Mouse (Mus musculus) adrenal gland, adult (tissue): ENCODE data around the gene Lonp2.

ENCODE experiments used
- DNase-seq, 2 experiments: peaks; one replicate each; pipeline ENCODE4 v3.0.0; 2022 to 2023; ENCODE audit warnings: low spot score in 1 of 2; ENCODE audit not compliant: inconsistent age in 2 of 2

The Lonp2 gene

GRCm38 (mm10) chr8:86712594-86712993 is 88.8 kb downstream of the Lonp2 start:
- no peak for DNase-seq

- DNase-seq, result no peak
These were observed 89.8 kb downstream of the Lonp2 start for GRCm38 (mm10) chr8:86713407-86714188.

- no peak for DNase-seq
These were observed 94.6 kb downstream of the Lonp2 start for GRCm38 (mm10) chr8:86718332-86718994.

- DNase-seq, result no peak
These were observed 95.5 kb downstream of the Lonp2 start for GRCm38 (mm10) chr8:86719368-86719767.

GRCm38 (mm10) chr8:86720756-86721459 is 97.1 kb downstream of the Lonp2 start:
- no peak for DNase-seq

GRCm38 (mm10) chr8:86721490-86721889 is 97.6 kb downstream of the Lonp2 start:
- DNase-seq, result no peak

- DNase-seq, result peak; percentile 46 to 57
These were observed 103.1 kb downstream of the Lonp2 start for GRCm38 (mm10) chr8:86726959-86727358.

GRCm38 (mm10) chr8:86728224-86728950 is 104.5 kb downstream of the Lonp2 start:
- DNase-seq, result no peak

- DNase-seq, result no peak
These were observed 106.5 kb downstream of the Lonp2 start for GRCm38 (mm10) chr8:86730303-86730702.

- DNase-seq, result no peak
These were observed 107.0 kb downstream of the Lonp2 start for GRCm38 (mm10) chr8:86730860-86731259.

GRCm38 (mm10) chr8:86734171-86734570 is 110.3 kb downstream of the Lonp2 start:
- DNase-seq, result no peak

GRCm38 (mm10) chr8:86734954-86735353 is 111.1 kb downstream of the Lonp2 start:
- DNase-seq, result no peak

GRCm38 (mm10) chr8:86735446-86736111 is 111.7 kb downstream of the Lonp2 start:
- no peak for DNase-seq

GRCm38 (mm10) chr8:86740899-86741298 is 117.1 kb downstream of the Lonp2 start:
- no peak for DNase-seq

- no peak for DNase-seq
These were observed 117.8 kb downstream of the Lonp2 start for GRCm38 (mm10) chr8:86741627-86742026.

GRCm38 (mm10) chr8:86742605-86743345 is 118.9 kb downstream of the Lonp2 start:
- DNase-seq, result peak in 1 of 2 experiments; percentile 59

- peak in 1 of 2 experiments; percentile 57 for DNase-seq
These were observed 120.7 kb downstream of the Lonp2 start for GRCm38 (mm10) chr8:86744313-86745220.

- DNase-seq, result peak; percentile 79 to 94
These were observed 121.5 kb downstream of the Lonp2 start, which contains the start of the genes Gm10638 and Siah1a for GRCm38 (mm10) chr8:86745221-86745934. Gm10638 (plus strand) TSS chr8:86745699. Siah1a (minus strand) TSS chr8:86745934.
